Mouse (Mus musculus) cortical plate, adult 2 months (tissue): ENCODE measurements around the gene Atp5c1.

ENCODE experiments used
- CTCF ChIP-seq: fragments of 200-500 bp; IDR thresholded peaks from 2 replicates; pipeline ENCODE4 v1.5.1; 2011; ENCODE audit warnings: mild to moderate bottlenecking, control low read depth, low read length; ENCODE audit not compliant: insufficient read depth; ENCODE audit errors: extremely low read depth
- POLR2A ChIP-seq: fragments of 200-500 bp; IDR thresholded peaks from 2 replicates; pipeline ENCODE4 v1.6.1; 2011; ENCODE audit warnings: mild to moderate bottlenecking, low read length, control low read depth; ENCODE audit not compliant: insufficient read depth; ENCODE audit errors: extremely low read depth

GRCm38 (mm10) chr2:10126122-10126521 lies 45.8 kb upstream of the Atp5c1 start:
- TF ChIP-seq CTCF, result no peak
- no peak for TF ChIP-seq POLR2A
